Mouse (Mus musculus): ENCODE data around the gene Rps2. TPM values are rescaled to one million over a fixed set of nuclear protein-coding genes. Genes with fewer than 3 reads are reported as not detected.

Gene Rps2
- polyA plus RNA-seq, 1 experiment from 2014 or later, result 753 TPM

DNA sequence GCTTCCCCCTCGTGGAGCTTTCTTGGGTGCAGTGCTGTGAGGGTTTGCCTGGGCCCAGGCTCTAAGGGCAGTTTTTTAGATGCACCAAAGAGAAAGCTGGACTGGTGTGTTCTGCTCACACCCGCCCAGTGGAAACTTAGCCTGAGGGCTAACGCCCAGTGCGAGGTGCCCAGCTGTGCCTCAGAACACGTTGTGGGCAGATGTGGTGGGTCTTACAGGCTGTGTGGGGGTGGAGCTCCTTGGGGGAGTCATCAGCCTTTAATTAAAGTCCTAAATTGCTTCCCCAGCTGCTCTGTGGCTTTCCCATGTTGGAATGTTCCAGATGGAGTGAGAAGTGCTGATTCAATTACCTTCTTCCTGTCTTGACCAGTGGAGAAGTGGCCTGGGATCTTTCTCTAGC lies 43.2 kb downstream of the Rps2 start:
- Histone ChIP-seq H3K27me3 (peaks cover 2% of the 10 kb centered on the region; the same call in 1 of the 2 replicates), H3K4me3 (no peak overlapping the region), H3K36me3 (no peaks in the 10 kb centered on the region), H3K4me2 (no peak overlapping the region), H3K9me3 (no peaks in the 10 kb centered on the region), H3K4me1 (replicated peaks) (no peaks in the 10 kb centered on the region), H3K27ac (replicated peaks) (no peak overlapping the region), H3K9ac (no peak overlapping the region)
- ATAC-seq (ENCODE audit: low FRiP score, low read depth), result no peak
- WGBS, result 59% methylated on average over 5 of the region's 5 CpGs

GRCm38 (mm10) chr17:24765016-24765905 lies 47.3 kb downstream of the Rps2 start:
- Histone ChIP-seq H3K27ac (replicated peaks) (no peak overlapping the region), H3K9ac (no peak overlapping the region), H3K4me1 (replicated peaks) (no peaks in the 10 kb centered on the region), H3K27me3 (no peaks in the 10 kb centered on the region), H3K4me3 (no peak overlapping the region), H3K4me2 (no peak overlapping the region), H3K36me3 (no peaks in the 10 kb centered on the region), H3K9me3 (no peaks in the 10 kb centered on the region)
- no peak for ATAC-seq (ENCODE audit: low FRiP score, low read depth)
- WGBS, result 52% methylated on average over 21 of the region's 22 CpGs

DNA sequence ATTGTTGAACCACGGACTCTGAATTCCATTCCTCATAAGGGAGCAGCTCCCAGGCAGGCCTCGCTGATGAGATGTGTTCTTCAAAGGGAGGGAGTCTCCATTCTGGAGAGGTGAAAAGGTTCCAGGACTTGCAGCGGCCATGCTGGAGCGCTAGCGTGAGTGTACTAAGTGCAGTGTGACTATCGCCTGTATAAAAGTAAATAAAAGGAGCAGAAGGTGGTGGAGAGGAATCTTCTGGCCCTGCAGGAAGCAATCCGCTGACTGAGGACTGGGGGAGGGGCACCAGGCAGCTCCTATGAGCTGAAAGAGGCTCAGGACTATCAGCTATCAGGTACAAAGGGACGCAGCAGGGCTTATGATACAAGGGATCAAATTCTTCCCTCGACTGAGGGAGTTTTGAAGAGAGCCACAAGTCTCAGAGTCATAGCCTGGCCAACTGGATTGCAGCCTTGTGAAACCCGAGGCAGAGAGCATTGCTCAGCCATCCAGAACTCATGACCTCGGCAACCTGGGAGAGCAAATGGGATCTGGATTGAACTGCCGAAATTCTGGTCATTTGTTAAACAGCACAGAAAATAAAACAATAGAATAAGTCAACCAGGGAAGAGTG lies 48.5 kb downstream of the Rps2 start:
- Histone ChIP-seq H3K4me2 (no peak overlapping the region), H3K27me3 (no peaks in the 10 kb centered on the region), H3K4me3 (no peak overlapping the region), H3K36me3 (no peaks in the 10 kb centered on the region), H3K9me3 (no peaks in the 10 kb centered on the region), H3K9ac (no peak overlapping the region), H3K27ac (replicated peaks) (no peak overlapping the region), H3K4me1 (replicated peaks) (no peaks in the 10 kb centered on the region)
- WGBS, result 26% methylated on average over 12 of the region's 12 CpGs
- ATAC-seq (ENCODE audit: low FRiP score, low read depth), result no peak

DNA sequence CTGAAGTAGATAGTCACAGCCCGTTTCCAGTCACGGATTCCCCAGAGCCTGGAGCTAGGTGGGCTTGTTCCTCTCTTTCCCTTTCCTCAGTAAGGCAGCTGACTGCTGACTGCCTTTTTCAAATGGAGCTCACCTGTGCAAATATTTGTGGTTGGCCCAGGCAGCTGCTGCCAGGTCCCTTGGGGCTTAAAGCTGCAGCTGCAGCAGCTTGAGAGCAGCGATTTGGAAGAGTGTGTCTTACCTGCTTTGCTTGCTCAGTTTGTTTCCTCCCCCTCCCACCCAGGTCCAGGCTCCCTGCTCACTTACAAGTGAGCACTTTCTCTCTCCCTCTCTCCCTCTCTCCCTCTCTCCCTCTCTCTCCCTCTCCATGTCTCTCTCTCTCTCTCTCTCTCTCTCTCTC lies 51.2 kb downstream of the Rps2 start:
- no peak for ATAC-seq (ENCODE audit: low FRiP score, low read depth)
- no peak overlapping the region for H3K9ac ChIP-seq
- H3K4me3 ChIP-seq, result no peak overlapping the region
- no peaks in the 10 kb centered on the region for H3K27me3 ChIP-seq
- H3K9me3 ChIP-seq, result no peaks in the 10 kb centered on the region
- 42% methylated on average over 3 of the region's 3 CpGs for WGBS
- H3K36me3 ChIP-seq, result no peaks in the 10 kb centered on the region
- H3K4me2 ChIP-seq, result no peak overlapping the region
- H3K27ac ChIP-seq (replicated peaks), result no peak overlapping the region
- H3K4me1 ChIP-seq (replicated peaks), result no peaks in the 10 kb centered on the region

Other genes starting within 250 kb of the Rps2 start
- gene E4f1, start 247.8 kb upstream of the Rps2 start, polyA plus RNA-seq (2015; fragmentation: Nextera tagmentation; extraction: Ambion mirVana), result 46.7 and 50.5 TPM in 2 replicates
- 72.6 and 75.6 TPM in 2 replicates for gene Pgp, start 247.7 kb upstream of the Rps2 start, polyA plus RNA-seq (2015; fragmentation: Nextera tagmentation; extraction: Ambion mirVana)
- 0.34 and 0.77 TPM in 2 replicates for gene Bricd5, start 244.2 kb upstream of the Rps2 start, polyA plus RNA-seq (2015; fragmentation: Nextera tagmentation; extraction: Ambion mirVana)
- gene Mlst8, start 239.0 kb upstream of the Rps2 start, polyA plus RNA-seq (2015; fragmentation: Nextera tagmentation; extraction: Ambion mirVana), result 35.4 and 36.0 TPM in 2 replicates
- gene Caskin1, start 229.5 kb upstream of the Rps2 start, polyA plus RNA-seq (2015; fragmentation: Nextera tagmentation; extraction: Ambion mirVana), result 51.4 and 55.0 TPM in 2 replicates
- gene Traf7, start 190.2 kb upstream of the Rps2 start, polyA plus RNA-seq (2015; fragmentation: Nextera tagmentation; extraction: Ambion mirVana), result 88.7 and 91.0 TPM in 2 replicates
- gene Rab26, start 183.9 kb upstream of the Rps2 start, polyA plus RNA-seq (2015; fragmentation: Nextera tagmentation; extraction: Ambion mirVana), result 6.3 and 8.2 TPM in 2 replicates
- gene Pkd1, start 168.3 kb upstream of the Rps2 start, polyA plus RNA-seq (2015; fragmentation: Nextera tagmentation; extraction: Ambion mirVana), result 22.6 and 30.3 TPM in 2 replicates
- gene Tsc2, start 85.5 kb upstream of the Rps2 start, polyA plus RNA-seq (2015; fragmentation: Nextera tagmentation; extraction: Ambion mirVana), result 71.7 and 81.0 TPM in 2 replicates
- gene Nthl1, start 85.4 kb upstream of the Rps2 start, polyA plus RNA-seq (2015; fragmentation: Nextera tagmentation; extraction: Ambion mirVana), result 11.4 and 11.6 TPM in 2 replicates
- gene Slc9a3r2, start 67.8 kb upstream of the Rps2 start, polyA plus RNA-seq (2015; fragmentation: Nextera tagmentation; extraction: Ambion mirVana), result 55.5 and 57.0 TPM in 2 replicates
- 0.31 and 0.54 TPM in 2 replicates for gene Npw, start 59.7 kb upstream of the Rps2 start, polyA plus RNA-seq (2015; fragmentation: Nextera tagmentation; extraction: Ambion mirVana)
- gene Zfp598, start 48.4 kb upstream of the Rps2 start, polyA plus RNA-seq (2015; fragmentation: Nextera tagmentation; extraction: Ambion mirVana), result 20.6 and 24.5 TPM in 2 replicates
- 234 and 241 TPM in 2 replicates for gene Syngr3, start 28.2 kb upstream of the Rps2 start, polyA plus RNA-seq (2015; fragmentation: Nextera tagmentation; extraction: Ambion mirVana)
- 36.5 and 36.6 TPM in 2 replicates for gene Gfer, start 22.0 kb upstream of the Rps2 start, polyA plus RNA-seq (2015; fragmentation: Nextera tagmentation; extraction: Ambion mirVana)
- gene Noxo1, start 21.9 kb upstream of the Rps2 start, polyA plus RNA-seq (2015; fragmentation: Nextera tagmentation; extraction: Ambion mirVana), result 1.5 and 2.3 TPM in 2 replicates
- 64.2 and 64.9 TPM in 2 replicates for gene Tbl3, start 10.5 kb upstream of the Rps2 start, polyA plus RNA-seq (2015; fragmentation: Nextera tagmentation; extraction: Ambion mirVana)
- gene Rnf151, start 53 bp upstream of the Rps2 start, polyA plus RNA-seq (2015; fragmentation: Nextera tagmentation; extraction: Ambion mirVana), result not detected in 2 replicates
- 290 TPM in 2 replicates for gene Ndufb10, start 6.4 kb downstream of the Rps2 start, polyA plus RNA-seq (2015; fragmentation: Nextera tagmentation; extraction: Ambion mirVana)
- 0.22 TPM in 1 of 2 replicates, not detected in the other for gene Rpl3l, start 9.7 kb downstream of the Rps2 start, polyA plus RNA-seq (2015; fragmentation: Nextera tagmentation; extraction: Ambion mirVana)
- gene Msrb1, start 18.5 kb downstream of the Rps2 start, polyA plus RNA-seq (2015; fragmentation: Nextera tagmentation; extraction: Ambion mirVana), result 19.4 and 20.8 TPM in 2 replicates
- gene Hs3st6, start 34.9 kb downstream of the Rps2 start, polyA plus RNA-seq (2015; fragmentation: Nextera tagmentation; extraction: Ambion mirVana), result 0.30 and 0.33 TPM in 2 replicates
- gene Meiob, start 86.2 kb downstream of the Rps2 start, polyA plus RNA-seq (2015; fragmentation: Nextera tagmentation; extraction: Ambion mirVana), result not detected in 2 replicates
- 71.8 and 72.1 TPM in 2 replicates for gene Hagh, start 122.0 kb downstream of the Rps2 start, polyA plus RNA-seq (2015; fragmentation: Nextera tagmentation; extraction: Ambion mirVana)
- 20.5 and 20.7 TPM in 2 replicates for gene Fahd1, start 132.2 kb downstream of the Rps2 start, polyA plus RNA-seq (2015; fragmentation: Nextera tagmentation; extraction: Ambion mirVana)
- gene Igfals, start 147.9 kb downstream of the Rps2 start, polyA plus RNA-seq (2015; fragmentation: Nextera tagmentation; extraction: Ambion mirVana), result 0.12 and 0.24 TPM in 2 replicates
- 62.7 and 65.2 TPM in 2 replicates for gene Nubp2, start 168.2 kb downstream of the Rps2 start, polyA plus RNA-seq (2015; fragmentation: Nextera tagmentation; extraction: Ambion mirVana)
- gene Spsb3, start 168.5 kb downstream of the Rps2 start, polyA plus RNA-seq (2015; fragmentation: Nextera tagmentation; extraction: Ambion mirVana), result 78.5 and 87.6 TPM in 2 replicates
- gene Eme2, start 177.0 kb downstream of the Rps2 start, polyA plus RNA-seq (2015; fragmentation: Nextera tagmentation; extraction: Ambion mirVana), result 27.0 and 30.5 TPM in 2 replicates
- gene Mrps34, start 177.0 kb downstream of the Rps2 start, polyA plus RNA-seq (2015; fragmentation: Nextera tagmentation; extraction: Ambion mirVana), result 80.1 and 82.3 TPM in 2 replicates
- 81.6 and 85.5 TPM in 2 replicates for gene Nme3, start 178.4 kb downstream of the Rps2 start, polyA plus RNA-seq (2015; fragmentation: Nextera tagmentation; extraction: Ambion mirVana)
- 92.2 and 101 TPM in 2 replicates for gene Mapk8ip3, start 218.9 kb downstream of the Rps2 start, polyA plus RNA-seq (2015; fragmentation: Nextera tagmentation; extraction: Ambion mirVana)
- 101 and 112 TPM in 2 replicates for gene Jpt2, start 242.6 kb downstream of the Rps2 start, polyA plus RNA-seq (2015; fragmentation: Nextera tagmentation; extraction: Ambion mirVana)

Data from hindbrain, embryonic 15.5 days (tissue).